Mouse (Mus musculus) stomach, embryonic 15.5 days (tissue): ENCODE measurements around the gene B430306N03Rik. TPM values are rescaled to one million over a fixed set of nuclear protein-coding genes. Genes with fewer than 3 reads are reported as not detected.
"Not testable (repeated sequence)": the region's sequence is repeated elsewhere in the genome, so short reads cannot be mapped to it uniquely, and the experiment has no call there.

Experiments used
- ATAC-seq: fragments of 200-750 bp; cut with Nextera tagmentation; 2 replicates; pipeline ENCODE4 v1.8.0; 2017; ENCODE audit warnings: low read depth, moderate number of reproducible peaks, moderate TSS enrichment; ENCODE audit not compliant: insufficient read depth, low FRiP score
- H3K27ac ChIP-seq: fragments of 300-500 bp; sonication (generic); 2 replicates; pipeline ENCODE4 v1.5.1; 2015; ENCODE audit warnings: mild to moderate bottlenecking, inconsistent platforms
- H3K27me3 ChIP-seq: fragments of 300-500 bp; sonication (generic); replicated peaks from 2 replicates; pipeline ENCODE4 v1.6.1; 2015; ENCODE audit warnings: inconsistent platforms
- H3K36me3 ChIP-seq: fragments of 300-500 bp; sonication (generic); 2 replicates; pipeline ENCODE4 v1.6.1; 2015; ENCODE audit warnings: inconsistent platforms
- H3K4me1 ChIP-seq: fragments of 300-500 bp; sonication (generic); 2 replicates; pipeline ENCODE4 v1.6.1; 2015; ENCODE audit warnings: inconsistent platforms
- H3K4me2 ChIP-seq: fragments of 300-500 bp; sonication (generic); 2 replicates; pipeline ENCODE4 v1.6.1; 2015; ENCODE audit warnings: mild to moderate bottlenecking, inconsistent platforms
- H3K4me3 ChIP-seq: fragments of 300-500 bp; sonication (generic); replicated peaks from 2 replicates; pipeline ENCODE4 v1.5.1; 2015; ENCODE audit warnings: inconsistent platforms
- H3K9ac ChIP-seq: fragments of 300-500 bp; sonication (generic); 2 replicates; pipeline ENCODE4 v1.6.1; 2015; ENCODE audit warnings: inconsistent platforms
- H3K9me3 ChIP-seq: fragments of 300-500 bp; sonication (generic); 2 replicates; pipeline ENCODE4 v1.6.1; 2016; ENCODE audit warnings: inconsistent platforms
- WGBS: fragments of 180-500 bp; shearing (Covaris S2); methylation state at CpG from one replicate; pipeline ENCODE4 v1.1.7; 2015; 5-methylcytosine and 5-hydroxymethylcytosine counted together
- polyA plus RNA-seq: library from polyadenylated mRNA; unstranded; fragments of >200 nt; fragmentation: Nextera tagmentation; extraction: Ambion mirVana; gene quantifications from 2 replicates; pipeline ENCODE4 v1.2.1, GENCODE M21; 2015

The B430306N03Rik gene
- polyA plus RNA-seq = 0.68 and 0.99 TPM in 2 replicates

- ATAC-seq, H3K36me3 ChIP-seq, H3K4me3 ChIP-seq, H3K9ac ChIP-seq, H3K4me1 ChIP-seq, H3K27me3 ChIP-seq, H3K27ac ChIP-seq, H3K4me2 ChIP-seq, H3K9me3 ChIP-seq: not testable (repeated sequence)
- WGBS = 93% methylated on average over 3 of the region's 3 CpGs
Observed at GRCm38 (mm10) chr17:48315905-48316579, at the start of gene B430306N03Rik. TSS of gene B430306N03Rik (plus strand) at chr17:48316141.

GRCm38 (mm10) chr17:48266610-48267304, 49.2 kb upstream of the B430306N03Rik start:
- Histone ChIP-seq H3K4me1 (no peaks in the 10 kb centered on the region), H3K4me2 (no peak overlapping the region), H3K27ac (no peak overlapping the region), H3K9me3 (no peaks in the 10 kb centered on the region), H3K27me3 (no peaks in the 10 kb centered on the region), H3K36me3 (no peaks in the 10 kb centered on the region), H3K4me3 (no peak overlapping the region), H3K9ac (no peak overlapping the region)
- no peak for ATAC-seq
- 30% methylated on average over 2 of the region's 2 CpGs for WGBS

- 59% methylated on average over 1 of the region's 1 CpGs for WGBS
- no peak overlapping the region for H3K4me2 ChIP-seq
- H3K27ac ChIP-seq = no peak overlapping the region
- H3K9me3 ChIP-seq = no peaks in the 10 kb centered on the region
- no peak overlapping the region for H3K9ac ChIP-seq
- H3K4me1 ChIP-seq = no peaks in the 10 kb centered on the region
- no peak for ATAC-seq
- H3K4me3 ChIP-seq = no peak overlapping the region
- no peaks in the 10 kb centered on the region for H3K27me3 ChIP-seq
- no peaks in the 10 kb centered on the region for H3K36me3 ChIP-seq
Observed at GRCm38 (mm10) chr17:48267591-48267990, 48.4 kb upstream of the B430306N03Rik start.

- Histone ChIP-seq H3K4me1 (no peaks in the 10 kb centered on the region), H3K9ac (no peak overlapping the region), H3K27ac (no peak overlapping the region), H3K4me2 (no peak overlapping the region), H3K9me3 (no peaks in the 10 kb centered on the region), H3K36me3 (no peaks in the 10 kb centered on the region), H3K4me3 (no peak overlapping the region), H3K27me3 (no peaks in the 10 kb centered on the region)
- ATAC-seq = no peak
Observed at GRCm38 (mm10) chr17:48268276-48268675, 47.7 kb upstream of the B430306N03Rik start.

GRCm38 (mm10) chr17:48269833-48270232, 46.1 kb upstream of the B430306N03Rik start:
- Histone ChIP-seq H3K4me2 (no peak overlapping the region), H3K4me1 (no peaks in the 10 kb centered on the region), H3K9ac (no peak overlapping the region), H3K4me3 (no peak overlapping the region), H3K27me3 (no peaks in the 10 kb centered on the region), H3K9me3 (no peaks in the 10 kb centered on the region), H3K36me3 (no peaks in the 10 kb centered on the region), H3K27ac (no peak overlapping the region)
- WGBS = 71% methylated on average over 4 of the region's 4 CpGs
- ATAC-seq = no peak

- Histone ChIP-seq H3K27me3 (no peaks in the 10 kb centered on the region), H3K9ac (no peak overlapping the region), H3K4me2 (no peak overlapping the region), H3K4me1 (no peaks in the 10 kb centered on the region), H3K36me3 (no peaks in the 10 kb centered on the region), H3K9me3 (no peaks in the 10 kb centered on the region), H3K4me3 (no peak overlapping the region), H3K27ac (no peak overlapping the region)
- peak; percentile 87; the same call in 1 of the 2 replicates for ATAC-seq
- WGBS = 62% methylated on average over 5 of the region's 5 CpGs
Observed at GRCm38 (mm10) chr17:48272158-48272557, 43.8 kb upstream of the B430306N03Rik start.

GRCm38 (mm10) chr17:48272598-48272997, 43.3 kb upstream of the B430306N03Rik start:
- ATAC-seq = no peak
- Histone ChIP-seq H3K36me3 (no peaks in the 10 kb centered on the region), H3K4me2 (no peak overlapping the region), H3K4me1 (no peaks in the 10 kb centered on the region), H3K9me3 (no peaks in the 10 kb centered on the region), H3K4me3 (no peak overlapping the region), H3K27me3 (no peaks in the 10 kb centered on the region), H3K9ac (no peak overlapping the region), H3K27ac (no peak overlapping the region)
- WGBS = 76% methylated on average over 4 of the region's 4 CpGs

- no peaks in the 10 kb centered on the region for H3K36me3 ChIP-seq
- WGBS = 85% methylated on average over 4 of the region's 4 CpGs
- no peak overlapping the region for H3K4me3 ChIP-seq
- no peaks in the 10 kb centered on the region for H3K4me1 ChIP-seq
- no peaks in the 10 kb centered on the region for H3K9me3 ChIP-seq
- H3K27me3 ChIP-seq = no peaks in the 10 kb centered on the region
- H3K27ac ChIP-seq = no peak overlapping the region; the same call in 1 of the 2 replicates
- no peak for ATAC-seq
- no peak overlapping the region for H3K4me2 ChIP-seq
- H3K9ac ChIP-seq = no peak overlapping the region
Observed at GRCm38 (mm10) chr17:48274098-48274497, 41.8 kb upstream of the B430306N03Rik start.

- 33% methylated on average over 6 of the region's 6 CpGs for WGBS
- H3K4me1 ChIP-seq = no peaks in the 10 kb centered on the region
- H3K4me2 ChIP-seq = no peak overlapping the region
- no peaks in the 10 kb centered on the region for H3K9me3 ChIP-seq
- no peak overlapping the region for H3K27ac ChIP-seq
- H3K4me3 ChIP-seq = no peak overlapping the region
- H3K9ac ChIP-seq = no peak overlapping the region
- no peaks in the 10 kb centered on the region for H3K27me3 ChIP-seq
- no peaks in the 10 kb centered on the region for H3K36me3 ChIP-seq
- no peak for ATAC-seq
Observed at GRCm38 (mm10) chr17:48274885-48275284, 41.1 kb upstream of the B430306N03Rik start.

- H3K36me3 ChIP-seq = no peaks in the 10 kb centered on the region
- no peaks in the 10 kb centered on the region for H3K27me3 ChIP-seq
- no peak overlapping the region for H3K4me3 ChIP-seq
- no peak for ATAC-seq
- H3K9me3 ChIP-seq = no peaks in the 10 kb centered on the region
- 55% methylated on average over 7 of the region's 7 CpGs for WGBS
- 0 out of 2 replicates have a peak, but pooled peaks cover under 1% of the 10 kb centered on the region for H3K4me1 ChIP-seq
- no peak overlapping the region for H3K9ac ChIP-seq
- no peak overlapping the region for H3K4me2 ChIP-seq
- no peak overlapping the region for H3K27ac ChIP-seq
Observed at GRCm38 (mm10) chr17:48275736-48276135, 40.2 kb upstream of the B430306N03Rik start.

GRCm38 (mm10) chr17:48278381-48278780, 37.6 kb upstream of the B430306N03Rik start:
- no peak for ATAC-seq
- no peak overlapping the region for H3K4me2 ChIP-seq
- 0 out of 2 replicates have a peak, but pooled peaks cover 6% of the 10 kb centered on the region for H3K4me1 ChIP-seq
- H3K9ac ChIP-seq = no peak overlapping the region
- H3K9me3 ChIP-seq = no peaks in the 10 kb centered on the region
- no peaks in the 10 kb centered on the region for H3K36me3 ChIP-seq
- no peak overlapping the region for H3K4me3 ChIP-seq
- H3K27me3 ChIP-seq = no peaks in the 10 kb centered on the region
- no peak overlapping the region for H3K27ac ChIP-seq

- Histone ChIP-seq H3K4me1 (0 out of 2 replicates have a peak, but pooled peaks cover 6% of the 10 kb centered on the region), H3K27me3 (no peaks in the 10 kb centered on the region), H3K9ac (no peak overlapping the region), H3K27ac (no peak overlapping the region), H3K9me3 (no peaks in the 10 kb centered on the region), H3K4me2 (no peak overlapping the region), H3K4me3 (no peak overlapping the region), H3K36me3 (no peaks in the 10 kb centered on the region)
- no peak for ATAC-seq
- 72% methylated on average over 4 of the region's 4 CpGs for WGBS
Observed at GRCm38 (mm10) chr17:48279002-48279401, 36.9 kb upstream of the B430306N03Rik start.
